Mouse (Mus musculus) embryonic fibroblast, embryonic 13.5 days (primary cell): Measurements from ENCODE around the gene Usp13. TPM values are rescaled to one million over a fixed set of nuclear protein-coding genes. Genes with fewer than 3 reads are reported as not detected.

Experiments used
- H3K27ac ChIP-seq: 2 replicates; pipeline ENCODE4 v1.5.1; 2012; ENCODE audit warnings: low read length, control low read depth, inconsistent platforms; ENCODE audit not compliant: insufficient read depth
- H3K4me1 ChIP-seq: 2 replicates; pipeline ENCODE4 v1.6.1; 2011; ENCODE audit warnings: low read length; ENCODE audit not compliant: control insufficient read depth, insufficient read depth
- H3K4me3 ChIP-seq: 2 replicates; pipeline ENCODE4 v1.5.1; 2011; ENCODE audit warnings: mild to moderate bottlenecking, control low read depth, low read length; ENCODE audit not compliant: insufficient read depth
- CTCF ChIP-seq: IDR thresholded peaks from 2 replicates; pipeline ENCODE4 v1.5.1; 2011; ENCODE audit warnings: mild to moderate bottlenecking, control low read depth, low read length, moderate library complexity, borderline replicate concordance; ENCODE audit not compliant: insufficient read depth
- POLR2A ChIP-seq: IDR thresholded peaks from 2 replicates; pipeline ENCODE4 v1.6.1; 2011; ENCODE audit warnings: low read depth, mild to moderate bottlenecking, control low read depth, low read length, moderate library complexity
- polyA plus RNA-seq: library from polyadenylated mRNA; stranded (reverse); fragments of >200 nt; gene quantifications from 2 replicates; pipeline ENCODE4 v1.2.4, GENCODE M21; 2011; ENCODE audit warnings: low read depth; ENCODE audit not compliant: missing spikeins, insufficient read length

Usp13 gene
- polyA plus RNA-seq, 1 experiment: 6.5 TPM

- no peak overlapping the region for H3K4me3 ChIP-seq
- H3K4me1 ChIP-seq: no peaks in the 10 kb centered on the region
- TF ChIP-seq CTCF: no peak
- TF ChIP-seq POLR2A: no peak
- H3K27ac ChIP-seq: no peak overlapping the region
Observed at GRCm38 (mm10) chr3:32924168-32924567, 106.8 kb downstream of the Usp13 start.

GRCm38 (mm10) chr3:32939802-32940501 is 122.6 kb downstream of the Usp13 start:
- H3K4me1 ChIP-seq: no peaks in the 10 kb centered on the region
- TF ChIP-seq CTCF: no peak
- no peak overlapping the region for H3K4me3 ChIP-seq
- H3K27ac ChIP-seq: no peak overlapping the region

- Histone ChIP-seq H3K4me3 (no peak overlapping the region), H3K27ac (no peak overlapping the region), H3K4me1 (no peaks in the 10 kb centered on the region)
- TF ChIP-seq CTCF: no peak
- TF ChIP-seq POLR2A: no peak
Observed at GRCm38 (mm10) chr3:32947486-32947885, 130.1 kb downstream of the Usp13 start.

GRCm38 (mm10) chr3:32951382-32951781 is 134.0 kb downstream of the Usp13 start:
- Histone ChIP-seq H3K27ac (no peak overlapping the region), H3K4me3 (no peak overlapping the region)
- TF ChIP-seq CTCF (no peak), POLR2A (no peak)

GRCm38 (mm10) chr3:32961494-32961893 is 144.1 kb downstream of the Usp13 start:
- no peak for TF ChIP-seq POLR2A
- TF ChIP-seq CTCF: no peak
- no peak overlapping the region for H3K27ac ChIP-seq

More at GRCm38 (mm10) chr3:32951382-32951781, 134.0 kb downstream of the Usp13 start:
- no peaks in the 10 kb centered on the region for H3K4me1 ChIP-seq

GRCm38 (mm10) chr3:32965528-32965927 is 148.2 kb downstream of the Usp13 start:
- no peaks in the 10 kb centered on the region for H3K4me1 ChIP-seq
- H3K27ac ChIP-seq: no peak overlapping the region
- TF ChIP-seq CTCF (no peak), POLR2A (no peak)
- no peak overlapping the region for H3K4me3 ChIP-seq

More at GRCm38 (mm10) chr3:32961494-32961893, 144.1 kb downstream of the Usp13 start:
- Histone ChIP-seq H3K4me3 (no peak overlapping the region), H3K4me1 (no peaks in the 10 kb centered on the region)

GRCm38 (mm10) chr3:32968671-32969425 is 151.5 kb downstream of the Usp13 start:
- no peak overlapping the region for H3K27ac ChIP-seq
- TF ChIP-seq POLR2A: no peak
- TF ChIP-seq CTCF: no peak
- no peak overlapping the region for H3K4me3 ChIP-seq
- no peaks in the 10 kb centered on the region for H3K4me1 ChIP-seq

DNA sequence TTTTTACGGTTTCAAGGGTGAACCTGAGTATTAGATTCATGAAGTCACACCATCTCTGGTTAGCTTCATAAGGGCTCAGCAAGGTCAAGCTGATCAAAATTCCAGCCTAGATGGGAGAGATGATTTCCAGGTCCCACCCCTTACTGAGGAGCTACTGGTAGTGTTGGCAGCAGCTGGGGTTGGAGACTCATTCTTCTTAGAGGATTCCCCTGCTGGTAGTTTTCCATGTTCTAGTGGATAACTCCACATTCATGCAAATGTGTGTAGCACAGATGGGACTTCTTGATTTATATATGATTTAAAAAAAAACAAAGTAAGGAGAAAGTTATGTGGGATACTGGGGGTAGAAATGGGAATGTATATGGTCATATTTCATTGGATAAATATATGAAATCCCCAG is 152.9 kb downstream of the Usp13 start:
- H3K4me3 ChIP-seq: no peak overlapping the region
- no peaks in the 10 kb centered on the region for H3K4me1 ChIP-seq

GRCm38 (mm10) chr3:32979238-32979637 is 161.9 kb downstream of the Usp13 start:
- Histone ChIP-seq H3K4me1 (no peaks in the 10 kb centered on the region), H3K4me3 (no peak overlapping the region), H3K27ac (no peak overlapping the region)
- TF ChIP-seq POLR2A: no peak

More for the DNA sequence above, 152.9 kb downstream of the Usp13 start:
- no peak overlapping the region for H3K27ac ChIP-seq
- TF ChIP-seq CTCF: no peak
- TF ChIP-seq POLR2A: no peak

DNA sequence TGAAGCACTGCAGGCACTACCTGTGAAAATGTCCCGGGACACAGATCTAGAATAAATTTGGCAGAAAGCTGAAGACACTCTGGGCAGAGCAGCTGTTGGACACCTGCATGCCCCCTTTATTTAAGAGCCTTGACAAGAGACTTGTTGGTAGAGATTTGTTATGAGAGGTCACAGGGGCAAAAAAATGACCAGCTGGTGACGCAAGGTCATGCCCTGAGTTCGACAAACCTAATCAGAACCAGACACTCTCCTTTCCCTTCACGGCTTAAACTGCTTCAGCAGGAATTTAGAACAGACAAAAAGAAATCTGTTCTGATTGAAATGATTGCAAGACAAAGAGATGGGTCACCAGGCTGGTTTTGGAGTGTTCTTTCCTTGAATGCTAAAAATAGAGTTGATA is 162.6 kb downstream of the Usp13 start:
- TF ChIP-seq POLR2A (no peak), CTCF (no peak)
- Histone ChIP-seq H3K27ac (no peak overlapping the region), H3K4me3 (no peak overlapping the region), H3K4me1 (no peaks in the 10 kb centered on the region)
